In genomic region chr6:67146708-67147107, GRCm38 (mm10) we compare ENCODE assay signal across 8 mouse cellular contexts.
DNase-seq lines count a peak whose midpoint lies in the region; ATAC-seq lines count a peak whose summit lies in the region.

No protein-coding gene starts in this region.

- ATAC-seq in kidney, embryonic 14.5 days (ENCODE audit: low FRiP score, low TSS enrichment): 0 out of 2 replicates have a peak, but pooled peaks have one; percentile 34
- ATAC-seq in megakaryocyte progenitor cell, adult 5-6 weeks (replicated peaks; ENCODE audit: poor library complexity): 0 out of 2 replicates have a peak, but pooled peaks have one; percentile 4
- ATAC-seq in heart, embryonic 11.5 days (replicated peaks; ENCODE audit: insufficient number of reproducible peaks, low FRiP score, low TSS enrichment): no peak

- H3K9ac ChIP-seq in kidney, embryonic 14.5 days (ENCODE audit: low read depth, low read length): no peak overlapping the region
- H3K9ac ChIP-seq in heart, embryonic 11.5 days (ENCODE audit: low read depth, low read length): no peak overlapping the region

- no peaks in the 10 kb centered on the region for H3K9me3 ChIP-seq in kidney, embryonic 14.5 days (ENCODE audit: control insufficient read depth, low read length)
- no peaks in the 10 kb centered on the region for H3K9me3 ChIP-seq in heart, embryonic 11.5 days (replicated peaks; ENCODE audit: control insufficient read depth, low read length)

- H3K4me3 ChIP-seq in kidney, embryonic 14.5 days (ENCODE audit: low read length): no peak overlapping the region
- H3K4me3 ChIP-seq in heart, embryonic 11.5 days (ENCODE audit: low read depth, low read length): no peak overlapping the region

- no peaks in the 10 kb centered on the region for H3K36me3 ChIP-seq in kidney, embryonic 14.5 days (ENCODE audit: control insufficient read depth, insufficient read depth, low read length)
- H3K36me3 ChIP-seq in heart, embryonic 11.5 days (ENCODE audit: control insufficient read depth, insufficient read depth, low read length): no peaks in the 10 kb centered on the region

- peaks cover 3% of the 10 kb centered on the region; the same call in 1 of the 2 replicates for H3K4me1 ChIP-seq in kidney, embryonic 14.5 days (ENCODE audit: control insufficient read depth, insufficient read depth, low read length)
- peaks cover 8% of the 10 kb centered on the region; the same call in 1 of the 2 replicates for H3K4me1 ChIP-seq in heart, embryonic 11.5 days (ENCODE audit: control insufficient read depth, insufficient read depth, low read length)

- H3K27me3 ChIP-seq in kidney, embryonic 14.5 days (ENCODE audit: control insufficient read depth, insufficient read depth, low read length): no peaks in the 10 kb centered on the region
- H3K27me3 ChIP-seq in heart, embryonic 11.5 days (ENCODE audit: control insufficient read depth, insufficient read depth, low read length): peaks cover 17% of the 10 kb centered on the region

- no peak overlapping the region for H3K4me2 ChIP-seq in kidney, embryonic 14.5 days (replicated peaks; ENCODE audit: low read depth, low read length)
- H3K4me2 ChIP-seq in heart, embryonic 11.5 days: no peak overlapping the region

- DNase-seq in kidney, adult 11 months: peak; percentile 36
- no peak for DNase-seq in kidney, postnatal 14 days
- DNase-seq in R1 (ENCODE audit: low read depth, low spot score): peak; percentile 98
- no peak for DNase-seq in left cerebral cortex, adult 8-10 months (ENCODE audit: low spot score in 2 of 2)
- DNase-seq in layer of hippocampus, adult 9-11 months: no peak

- 37% methylated on average over 4 of the region's 4 CpGs for WGBS in kidney, embryonic 14.5 days
- WGBS in heart, embryonic 11.5 days (ENCODE audit: insufficient replicate concordance): 29% methylated on average over 4 of the region's 4 CpGs

- H3K27ac ChIP-seq in kidney, embryonic 14.5 days (ENCODE audit: low read depth, low read length): no peak overlapping the region
- no peak overlapping the region for H3K27ac ChIP-seq in heart, embryonic 11.5 days (ENCODE audit: low read depth, low read length)

Comparison
In these comparisons a context has a peak if more than half of its experiments do, and no peak if none do; other contexts are left out.
1. DNase-seq: peak in kidney, adult 11 months (single experiment) and R1 (single experiment); none in kidney, postnatal 14 days (single experiment), left cerebral cortex, adult 8-10 months (0 of 2) and layer of hippocampus, adult 9-11 months (single experiment).